Mouse (Mus musculus) forebrain, postnatal 0 days (tissue): ENCODE results near the gene Disp3. TPM values are rescaled to one million over a fixed set of nuclear protein-coding genes. Genes with fewer than 3 reads are reported as not detected.
A peak's percentile ranks its signal among the peaks of the same experiment; 100 is the strongest.

Experiments
- ATAC-seq: fragments of 200-750 bp; cut with Nextera tagmentation; 2 replicates; pipeline ENCODE4 v1.8.0; 2017; ENCODE audit warnings: mild to moderate bottlenecking, moderate library complexity
- DNase-seq: peaks from one replicate; pipeline ENCODE4 v3.0.0-alpha.2; 2015
- H3K27ac ChIP-seq: fragments of 300-500 bp; sonication (generic); 2 replicates; pipeline ENCODE4 v1.5.1; 2014; ENCODE audit warnings: low read depth, mild to moderate bottlenecking, antibody characterized with exemption, low read length, moderate library complexity, mixed read lengths
- H3K27me3 ChIP-seq: fragments of 300-500 bp; sonication (generic); 2 replicates; pipeline ENCODE4 v1.6.1; 2014; ENCODE audit warnings: mild to moderate bottlenecking, low read length, mixed read lengths; ENCODE audit not compliant: insufficient read depth
- H3K36me3 ChIP-seq: fragments of 300-500 bp; sonication (generic); 2 replicates; pipeline ENCODE4 v1.6.1; 2014; ENCODE audit warnings: mild to moderate bottlenecking, moderate library complexity; ENCODE audit not compliant: insufficient read depth
- H3K4me1 ChIP-seq: fragments of 300-500 bp; sonication (generic); 2 replicates; pipeline ENCODE4 v1.6.1; 2014; ENCODE audit warnings: antibody characterized with exemption; ENCODE audit not compliant: insufficient read depth
- H3K4me2 ChIP-seq: fragments of 300-500 bp; sonication (generic); 2 replicates; pipeline ENCODE4 v1.6.1; 2014; ENCODE audit warnings: low read depth, mild to moderate bottlenecking, moderate library complexity
- H3K4me3 ChIP-seq: fragments of 300-500 bp; sonication (generic); 2 replicates; pipeline ENCODE4 v1.5.1; 2014; ENCODE audit warnings: low read depth, low read length, mixed read lengths
- H3K9ac ChIP-seq: fragments of 300-500 bp; sonication (generic); 2 replicates; pipeline ENCODE4 v1.6.1; 2014; ENCODE audit warnings: mild to moderate bottlenecking
- H3K9me3 ChIP-seq: fragments of 300-500 bp; sonication (generic); 2 replicates; pipeline ENCODE4 v1.6.1; 2016; ENCODE audit warnings: low read length
- CTCF ChIP-seq: sonication (generic); IDR thresholded peaks from 2 replicates; pipeline ENCODE4 v1.5.1; 2016; ENCODE audit warnings: antibody characterized with exemption, control low read depth, low read depth
- WGBS: fragments of 180-500 bp; shearing (Covaris S2); extraction: QIAGEN DNeasy Blood & Tissue Kit; methylation state at CpG from one replicate; pipeline ENCODE4 v1.1.7; 2014; 5-methylcytosine and 5-hydroxymethylcytosine counted together
- polyA plus RNA-seq: library from polyadenylated mRNA; unstranded; fragments of >200 nt; fragmentation: Nextera tagmentation; extraction: Ambion mirVana; gene quantifications from 2 replicates; pipeline ENCODE4 v1.2.1, GENCODE M21; 2015
- total RNA-seq: library from RNA; depleted of rRNA; stranded (reverse); fragments of >200 nt; gene quantifications from 2 replicates; pipeline ENCODE4 v1.2.3, GENCODE M21; 2014

Gene Disp3
- total and polyA plus RNA-seq, 2 experiments from 2014 or later, result 6.1 to 17.3 TPM

GRCm38 (mm10) chr4:148229646-148230045 lies 58.1 kb downstream of the Disp3 start:
- TF ChIP-seq CTCF, result no peak
- ATAC-seq, result no peak
- no peak for DNase-seq
- H3K27me3 ChIP-seq, result no peaks in the 10 kb centered on the region; the same call in 1 of the 2 replicates
- H3K9me3 ChIP-seq, result no peaks in the 10 kb centered on the region
- H3K4me2 ChIP-seq, result no peak overlapping the region
- no peak overlapping the region for H3K4me3 ChIP-seq
- no peaks in the 10 kb centered on the region for H3K36me3 ChIP-seq
- 11% methylated on average over 16 of the region's 16 CpGs for WGBS
- no peak overlapping the region for H3K9ac ChIP-seq
- no peaks in the 10 kb centered on the region for H3K4me1 ChIP-seq
- H3K27ac ChIP-seq, result no peak overlapping the region

GRCm38 (mm10) chr4:148222983-148223382 lies 64.8 kb downstream of the Disp3 start:
- no peak for TF ChIP-seq CTCF
- DNase-seq, result no peak
- Histone ChIP-seq H3K9ac (no peak overlapping the region), H3K4me3 (no peak overlapping the region), H3K27me3 (no peaks in the 10 kb centered on the region), H3K9me3 (no peaks in the 10 kb centered on the region), H3K36me3 (no peaks in the 10 kb centered on the region), H3K27ac (no peak overlapping the region), H3K4me2 (no peak overlapping the region), H3K4me1 (no peaks in the 10 kb centered on the region)
- 0 out of 2 replicates have a peak, but pooled peaks have one; percentile 18 for ATAC-seq
- WGBS, result 39% methylated on average over 10 of the region's 10 CpGs

DNA sequence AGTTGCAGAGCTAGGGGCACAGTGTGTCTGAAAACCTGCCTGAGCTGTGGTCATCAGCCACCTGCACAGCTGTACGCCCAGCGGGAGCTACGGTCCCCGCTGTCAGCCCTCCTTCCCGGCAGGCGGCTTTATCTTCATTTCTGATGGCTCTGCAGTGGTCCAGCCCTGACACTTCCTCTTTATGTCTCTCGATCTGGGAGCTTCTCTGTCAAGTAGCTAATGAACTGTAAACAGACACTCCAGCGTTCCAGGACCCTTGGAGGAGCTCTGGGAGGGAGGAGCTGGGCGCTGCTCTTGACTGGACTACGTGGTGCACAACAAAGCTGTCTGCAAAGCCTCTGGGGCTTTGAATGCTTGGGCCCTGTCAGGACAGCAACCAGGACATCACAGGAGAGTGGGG lies 67.1 kb downstream of the Disp3 start:
- WGBS, result 16% methylated on average over 10 of the region's 10 CpGs
- no peak for TF ChIP-seq CTCF
- H3K36me3 ChIP-seq, result no peaks in the 10 kb centered on the region
- no peaks in the 10 kb centered on the region for H3K4me1 ChIP-seq
- H3K4me3 ChIP-seq, result no peak overlapping the region
- no peaks in the 10 kb centered on the region for H3K9me3 ChIP-seq
- DNase-seq, result no peak
- H3K27ac ChIP-seq, result no peak overlapping the region
- no peak overlapping the region for H3K9ac ChIP-seq
- no peak for ATAC-seq
- H3K27me3 ChIP-seq, result no peaks in the 10 kb centered on the region
- H3K4me2 ChIP-seq, result no peak overlapping the region

DNA sequence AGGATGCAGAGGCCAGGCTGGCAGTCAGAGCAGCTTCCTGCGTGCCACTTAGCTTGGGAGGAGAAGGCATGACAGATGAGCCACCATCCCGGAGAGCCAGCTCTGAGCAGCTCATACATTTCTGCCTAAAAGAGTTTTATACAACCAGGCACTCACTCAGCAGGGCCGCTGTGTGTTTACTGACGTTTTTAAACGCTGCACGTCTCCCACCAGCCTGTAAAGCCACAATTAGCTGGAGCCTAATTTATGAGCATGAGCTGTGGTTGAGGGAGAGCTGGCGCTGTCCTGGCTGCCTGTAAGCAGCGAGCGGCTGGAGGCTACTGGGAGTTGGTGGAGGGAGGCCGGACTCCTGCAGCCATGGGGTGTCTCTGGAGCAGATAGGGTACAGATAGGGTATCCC lies 69.5 kb downstream of the Disp3 start:
- H3K9ac ChIP-seq, result no peak overlapping the region
- peak; percentile 68 for ATAC-seq
- peak; percentile 32 for DNase-seq
- H3K4me3 ChIP-seq, result no peak overlapping the region
- no peaks in the 10 kb centered on the region for H3K4me1 ChIP-seq
- H3K9me3 ChIP-seq, result no peaks in the 10 kb centered on the region
- no peak for TF ChIP-seq CTCF
- no peak overlapping the region for H3K4me2 ChIP-seq
- no peaks in the 10 kb centered on the region for H3K27me3 ChIP-seq
- no peaks in the 10 kb centered on the region for H3K36me3 ChIP-seq
- no peak overlapping the region for H3K27ac ChIP-seq
- 16% methylated on average over 10 of the region's 10 CpGs for WGBS

- no peaks in the 10 kb centered on the region for H3K4me1 ChIP-seq
- no peak for TF ChIP-seq CTCF
- DNase-seq (no peak), ATAC-seq (no peak)
- H3K4me2 ChIP-seq, result no peak overlapping the region
- H3K27ac ChIP-seq, result no peak overlapping the region
- no peaks in the 10 kb centered on the region for H3K27me3 ChIP-seq
- 33% methylated on average over 11 of the region's 11 CpGs for WGBS
- H3K4me3 ChIP-seq, result no peak overlapping the region
- H3K9me3 ChIP-seq, result no peaks in the 10 kb centered on the region
- no peaks in the 10 kb centered on the region for H3K36me3 ChIP-seq
- no peak overlapping the region for H3K9ac ChIP-seq
Measured at GRCm38 (mm10) chr4:148215264-148215900, 72.4 kb downstream of the Disp3 start.

GRCm38 (mm10) chr4:148214460-148215136 lies 73.2 kb downstream of the Disp3 start:
- Histone ChIP-seq H3K4me1 (no peaks in the 10 kb centered on the region), H3K4me2 (no peak overlapping the region), H3K27ac (0 out of 2 replicates have a peak overlapping the region, but pooled peaks have one; percentile 29), H3K9ac (no peak overlapping the region), H3K4me3 (no peak overlapping the region), H3K36me3 (no peaks in the 10 kb centered on the region), H3K27me3 (no peaks in the 10 kb centered on the region), H3K9me3 (no peaks in the 10 kb centered on the region)
- DNase-seq, result no peak
- TF ChIP-seq CTCF, result no peak
- no peak; the same call in 1 of the 2 replicates for ATAC-seq
- WGBS, result 52% methylated on average over 5 of the region's 5 CpGs

- Histone ChIP-seq H3K27ac (no peak overlapping the region), H3K4me3 (no peak overlapping the region), H3K27me3 (no peaks in the 10 kb centered on the region), H3K9me3 (no peaks in the 10 kb centered on the region), H3K9ac (no peak overlapping the region), H3K4me1 (no peaks in the 10 kb centered on the region), H3K36me3 (no peaks in the 10 kb centered on the region), H3K4me2 (no peak overlapping the region)
- no peak for DNase-seq
- no peak for TF ChIP-seq CTCF
- WGBS, result 47% methylated on average over 6 of the region's 6 CpGs
- no peak for ATAC-seq
Measured at GRCm38 (mm10) chr4:148204873-148205232, 82.9 kb downstream of the Disp3 start.
